8 mouse cellular contexts compared by ENCODE assay signal in genomic region chr6:47188193-47188592, GRCm38 (mm10).
A peak's percentile ranks its signal among the peaks of the same experiment; 100 is the strongest.
DNase-seq lines count a peak whose midpoint lies in the region; TF ChIP-seq lines count a peak whose summit lies in the region.

No protein-coding gene starts in this region.

- no peaks in the 10 kb centered on the region for H3K36me3 ChIP-seq in heart, embryonic 10.5 days
- H3K36me3 ChIP-seq in ES-Bruce4 (ENCODE audit: control insufficient read depth, insufficient read depth, low read length, poor library complexity, severe bottlenecking): no peaks in the 10 kb centered on the region

- intact Hi-C loops in heart, postnatal 14 days (cut with DNase I): no loop called here
- intact Hi-C loops in left cerebral cortex, postnatal 25 days (cut with DNase I): no loop called here

- no peak for TF ChIP-seq POLR2A in ES-Bruce4 (IDR thresholded peaks at IDR 0.05; ENCODE audit: insufficient read depth, low read length)

- H3K4me3 ChIP-seq in heart, embryonic 10.5 days: no peak overlapping the region
- H3K4me3 ChIP-seq in ES-Bruce4 (ENCODE audit: low read depth, low read length): peak overlapping the region; percentile 25

- DNase-seq in heart, postnatal 14 days: peak; percentile 16 to 42
- DNase-seq in heart, embryonic 10.5 days (ENCODE audit: low spot score): no peak
- peak; percentile 52 for DNase-seq in adrenal gland, postnatal 25 days
- peak; percentile 12 to 15 for DNase-seq in gastrocnemius, adult 8-10 months (ENCODE audit: low spot score in 2 of 2)
- DNase-seq in left cerebral cortex, postnatal 25 days (ENCODE audit: low spot score in 2 of 2): peak; percentile 50 to 63
- peak; percentile 59 to 72 for DNase-seq in right cerebral cortex, adult 2 months (ENCODE audit: low spot score in 2 of 2)
- DNase-seq in urinary bladder, postnatal 36 days (ENCODE audit: low spot score in 2 of 2): no peak

- H3K27ac ChIP-seq in heart, embryonic 10.5 days: no peak overlapping the region
- peak overlapping the region; percentile 80 for H3K27ac ChIP-seq in ES-Bruce4 (ENCODE audit: insufficient read depth, low read length)

- H3K27me3 ChIP-seq in heart, embryonic 10.5 days (ENCODE audit: insufficient read depth, poor library complexity, severe bottlenecking): no peaks in the 10 kb centered on the region
- no peaks in the 10 kb centered on the region for H3K27me3 ChIP-seq in ES-Bruce4 (ENCODE audit: control insufficient read depth, insufficient read depth, low read length, poor library complexity, severe bottlenecking)

- H3K9ac ChIP-seq in ES-Bruce4 (ENCODE audit: low read depth, poor library complexity, severe bottlenecking): peak overlapping the region; percentile 60

- peak; percentile 57 for TF ChIP-seq CTCF in ES-Bruce4 (IDR thresholded peaks at IDR 0.05; ENCODE audit: low read depth, low read length)

- no peak for TF ChIP-seq EP300 in ES-Bruce4 (IDR thresholded peaks at IDR 0.05; ENCODE audit: insufficient read depth, low read depth, low read length)

- 60% methylated on average over 7 of the region's 7 CpGs for WGBS in heart, embryonic 10.5 days

- no peaks in the 10 kb centered on the region for H3K9me3 ChIP-seq in heart, embryonic 10.5 days
- no peaks in the 10 kb centered on the region for H3K9me3 ChIP-seq in ES-Bruce4 (replicated peaks; ENCODE audit: control insufficient read depth, insufficient read depth, low read length, poor library complexity, severe bottlenecking)

- H3K4me1 ChIP-seq in heart, embryonic 10.5 days: 0 out of 2 replicates have a peak, but pooled peaks cover 7% of the 10 kb centered on the region
- H3K4me1 ChIP-seq in ES-Bruce4 (ENCODE audit: control insufficient read depth, insufficient read depth, low read length): no peaks in the 10 kb centered on the region

Comparison
In these comparisons a context has a peak if more than half of its experiments do, and no peak if none do; other contexts are left out.
1. DNase-seq: peak in heart, postnatal 14 days (2 of 2), adrenal gland, postnatal 25 days (single experiment), gastrocnemius, adult 8-10 months (2 of 2), left cerebral cortex, postnatal 25 days (2 of 2) and right cerebral cortex, adult 2 months (2 of 2); none in heart, embryonic 10.5 days (single experiment) and urinary bladder, postnatal 36 days (0 of 2).